Mouse (Mus musculus) testis, adult 2 months (tissue): Measurements from ENCODE around the gene Ahdc1.

Source experiments
- CTCF ChIP-seq: fragments of 200-500 bp; IDR thresholded peaks from 2 replicates; pipeline ENCODE4 v1.5.1; 2012; ENCODE audit warnings: low read depth, mild to moderate bottlenecking, inconsistent platforms, low read length, moderate library complexity; ENCODE audit not compliant: control insufficient read depth, insufficient read depth, insufficient replicate concordance
- POLR2A ChIP-seq: fragments of 200-500 bp; IDR thresholded peaks from 2 replicates; pipeline ENCODE4 v1.6.1; 2012; ENCODE audit warnings: low read depth, mild to moderate bottlenecking, inconsistent platforms, low read length, moderate library complexity; ENCODE audit not compliant: control insufficient read depth

- TF ChIP-seq CTCF, result no peak
- TF ChIP-seq POLR2A, result no peak
These were observed 59.8 kb downstream of the Ahdc1 start for GRCm38 (mm10) chr4:133070821-133071372.
